Mouse (Mus musculus) kidney, adult 18-20 months (tissue): Measurements from ENCODE around the gene Mtg1.

Experiments used
- DNase-seq: peaks from one replicate; pipeline ENCODE4 v3.0.0; 2021

Gene Mtg1

GRCm38 (mm10) chr7:140137135-140138020 lies at the start of gene Mtg1:
Gene Mtg1, plus strand, starts transcription at chr7:140137564.
- DNase-seq: peak; percentile 98

GRCm38 (mm10) chr7:140090601-140091000 lies 46.8 kb upstream of the Mtg1 start:
- DNase-seq: no peak

GRCm38 (mm10) chr7:140092924-140093528 lies 44.3 kb upstream of the Mtg1 start, which contains the start of gene Prap1:
Gene Prap1, plus strand, starts transcription at chr7:140093395.
- no peak for DNase-seq

GRCm38 (mm10) chr7:140094954-140095353 lies 42.4 kb upstream of the Mtg1 start:
- no peak for DNase-seq

GRCm38 (mm10) chr7:140095556-140095955 lies 41.8 kb upstream of the Mtg1 start:
- DNase-seq: peak; percentile 82

- no peak for DNase-seq
These were observed 41.3 kb upstream of the Mtg1 start for GRCm38 (mm10) chr7:140096055-140096454.

- no peak for DNase-seq
These were observed 38.9 kb upstream of the Mtg1 start for GRCm38 (mm10) chr7:140098466-140098865.

GRCm38 (mm10) chr7:140101498-140101897 lies 35.9 kb upstream of the Mtg1 start:
- no peak for DNase-seq

- peak; percentile 92 for DNase-seq
These were observed 35.1 kb upstream of the Mtg1 start, which contains the start of gene Fuom for GRCm38 (mm10) chr7:140101993-140102860. Gene Fuom, minus strand, starts transcription at chr7:140102441.

- DNase-seq: no peak
These were observed 33.4 kb upstream of the Mtg1 start for GRCm38 (mm10) chr7:140104009-140104408.

GRCm38 (mm10) chr7:140111943-140112342 lies 25.4 kb upstream of the Mtg1 start:
- DNase-seq: no peak

- peak; percentile 63 for DNase-seq
These were observed 21.6 kb upstream of the Mtg1 start, which contains the start of gene Paox for GRCm38 (mm10) chr7:140115583-140116328. Gene Paox, plus strand, starts transcription at chr7:140115799.

GRCm38 (mm10) chr7:140116329-140117054 lies 20.9 kb upstream of the Mtg1 start, which contains the start of gene Echs1:
Gene Echs1, minus strand, starts transcription at chr7:140116476.
- peak; percentile 93 for DNase-seq

GRCm38 (mm10) chr7:140120484-140120883 lies 16.9 kb upstream of the Mtg1 start:
- DNase-seq: no peak

- no peak for DNase-seq
These were observed 15.9 kb upstream of the Mtg1 start for GRCm38 (mm10) chr7:140121338-140121910.

GRCm38 (mm10) chr7:140122765-140123164 lies 14.6 kb upstream of the Mtg1 start:
- no peak for DNase-seq

GRCm38 (mm10) chr7:140124382-140124781 lies 13.0 kb upstream of the Mtg1 start:
- DNase-seq: no peak

GRCm38 (mm10) chr7:140125278-140126021 lies 11.9 kb upstream of the Mtg1 start:
- peak; percentile 96 for DNase-seq

GRCm38 (mm10) chr7:140126022-140126350 lies 11.4 kb upstream of the Mtg1 start:
- no peak for DNase-seq

- DNase-seq: no peak
These were observed 10.4 kb upstream of the Mtg1 start for GRCm38 (mm10) chr7:140126934-140127333.
